Mouse (Mus musculus) cerebellum, postnatal 14 days (tissue): Measurements from ENCODE around the gene Stx1b.
"Not testable (repeated sequence)": the region's sequence is repeated elsewhere in the genome, so short reads cannot be mapped to it uniquely, and the experiment has no call there.

Experiments used
- DNase-seq, 2 experiments: peaks; one replicate each; pipeline ENCODE4 v3.0.0; 2021; ENCODE audit warnings: mixed read lengths in 2 of 2

Gene Stx1b

GRCm38 (mm10) chr7:127776426-127776825 lies 47.9 kb downstream of the Stx1b start, which contains the start of gene Setd1a:
TSS of gene Setd1a (plus strand) at chr7:127776670.
- DNase-seq = peak; percentile 95 to 98

DNA sequence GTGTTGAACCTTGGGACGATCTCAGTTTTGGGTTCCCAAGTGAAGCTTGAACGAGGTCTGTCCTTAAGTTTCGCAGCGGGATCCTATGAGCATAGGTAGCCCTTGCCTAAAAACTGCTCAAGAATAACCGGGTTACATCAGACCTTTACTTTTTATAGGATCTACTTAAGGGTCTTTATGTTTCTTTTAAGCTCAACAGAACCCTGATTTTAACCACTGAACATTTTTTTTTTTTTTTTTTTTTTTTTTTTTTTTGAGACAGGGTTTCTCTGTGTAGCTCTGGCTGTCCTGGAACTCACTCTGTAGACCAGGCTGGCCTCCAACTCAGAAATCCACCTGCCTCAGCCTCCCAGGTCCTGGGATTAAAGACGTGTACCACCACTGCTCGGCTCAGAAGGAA lies 48.5 kb downstream of the Stx1b start:
- not testable (repeated sequence) for DNase-seq

GRCm38 (mm10) chr7:127773664-127774384 lies 50.5 kb downstream of the Stx1b start:
- DNase-seq = peak; percentile 83 to 87

GRCm38 (mm10) chr7:127772557-127772956 lies 51.8 kb downstream of the Stx1b start:
- DNase-seq = no peak

DNA sequence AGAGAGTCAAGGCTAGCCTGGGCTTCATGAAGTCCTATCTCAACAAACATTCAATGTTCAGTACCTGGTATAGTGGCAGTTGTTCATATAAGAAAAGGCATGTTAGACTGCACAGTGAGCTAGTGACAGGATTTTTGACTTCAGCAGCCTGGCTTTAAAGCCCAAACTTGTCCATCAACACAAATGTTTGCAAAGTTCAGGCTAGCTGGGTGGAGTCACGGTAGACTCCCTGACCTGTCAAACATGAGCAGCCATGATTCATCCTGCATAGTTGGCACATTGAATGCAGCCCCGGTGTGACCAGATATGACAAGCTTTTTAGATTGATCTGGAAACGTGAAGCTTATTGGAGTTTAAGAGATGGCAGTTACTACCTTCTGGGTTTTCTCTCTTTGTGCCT lies 52.3 kb downstream of the Stx1b start:
- no peak for DNase-seq

DNA sequence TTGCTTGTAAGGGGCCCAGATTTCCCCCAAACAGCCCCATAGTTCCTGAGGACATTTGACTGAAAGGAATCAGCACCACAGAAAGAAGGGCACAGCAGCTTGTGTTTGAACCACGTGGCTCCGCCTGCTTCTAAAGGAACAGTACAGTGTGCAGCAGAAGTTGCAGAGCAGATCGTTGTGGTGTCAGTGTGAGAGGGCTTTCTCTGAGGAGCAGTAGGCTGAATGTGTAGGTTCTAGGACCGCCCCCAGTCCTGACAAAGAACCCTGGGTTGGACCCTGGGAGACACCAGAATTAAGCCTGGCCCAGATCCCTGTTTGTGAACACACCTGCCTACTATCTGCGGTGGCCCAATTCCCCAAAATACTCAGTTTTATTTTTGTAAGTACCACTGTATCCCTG lies 53.1 kb downstream of the Stx1b start:
- DNase-seq = no peak

GRCm38 (mm10) chr7:127770039-127770905 lies 54.1 kb downstream of the Stx1b start:
- DNase-seq = no peak

- DNase-seq = peak; percentile 80 to 83
Observed at GRCm38 (mm10) chr7:127769651-127770038, 54.7 kb downstream of the Stx1b start, which contains the start of gene Orai3. TSS of gene Orai3 (plus strand) at chr7:127769815.

DNA sequence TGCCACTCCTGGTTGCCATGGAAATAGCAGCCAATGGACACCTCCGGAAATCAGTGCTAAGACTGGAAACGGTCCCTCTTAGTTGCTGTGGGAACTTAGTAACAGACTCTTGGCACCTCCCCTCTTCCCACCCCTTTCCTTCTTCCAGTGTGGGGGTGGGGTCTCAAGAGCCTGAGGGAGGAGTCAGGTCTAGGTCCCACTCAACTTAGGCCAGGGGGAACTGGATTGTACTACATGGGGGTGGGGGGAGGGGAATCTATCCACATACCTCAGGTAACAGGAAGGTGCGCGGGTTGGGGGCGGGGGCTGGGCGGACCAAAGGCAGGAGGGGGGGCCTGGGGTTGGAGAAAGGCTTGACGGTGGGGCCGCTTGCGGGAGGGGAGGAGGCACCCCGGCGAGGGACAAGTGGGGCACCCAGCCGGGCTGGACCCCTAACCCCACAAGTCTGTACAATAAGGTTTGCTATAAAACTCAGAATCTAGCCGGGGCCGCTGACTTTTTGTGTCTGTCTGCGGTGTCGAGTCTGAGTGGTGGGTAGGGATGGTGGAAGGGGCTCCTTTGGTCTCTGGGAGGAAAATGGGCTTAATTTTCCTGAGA lies 55.3 kb downstream of the Stx1b start:
- peak; percentile 96 to 98 for DNase-seq

DNA sequence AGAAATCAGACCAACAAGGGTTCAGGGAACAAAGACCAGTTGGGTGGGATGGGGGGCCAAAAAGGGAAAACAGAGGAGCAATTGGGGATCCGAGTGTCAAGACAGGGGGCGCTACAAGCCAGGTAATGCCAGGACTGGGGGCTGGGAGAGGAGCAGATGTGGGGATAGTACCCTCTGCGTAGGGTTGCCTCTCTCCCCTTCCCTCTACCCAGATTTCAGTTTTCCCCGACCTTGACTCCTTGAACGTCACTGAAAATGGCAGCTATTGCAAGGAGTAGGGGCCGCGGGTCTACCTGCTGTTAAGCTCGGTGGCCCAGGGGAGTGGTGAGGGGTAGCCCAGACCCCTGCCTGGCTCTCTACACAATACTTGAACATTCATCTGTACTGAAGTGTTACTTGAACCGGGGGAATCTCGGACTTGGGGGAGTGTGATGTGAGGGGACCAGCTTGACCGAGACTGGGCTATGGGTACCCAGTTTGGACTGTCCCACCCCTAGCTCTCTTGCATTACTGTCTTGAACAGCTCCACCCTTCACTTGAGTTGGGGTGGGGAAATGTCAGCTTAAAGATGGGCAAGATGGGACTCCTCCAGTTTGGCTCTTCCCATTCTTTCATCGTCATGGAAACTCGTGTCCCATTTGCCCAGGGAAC lies 55.9 kb downstream of the Stx1b start:
- peak in 1 of 2 experiments; percentile 60 for DNase-seq

GRCm38 (mm10) chr7:127767671-127768345 lies 56.5 kb downstream of the Stx1b start:
- peak in 1 of 2 experiments; percentile 54 for DNase-seq

DNA sequence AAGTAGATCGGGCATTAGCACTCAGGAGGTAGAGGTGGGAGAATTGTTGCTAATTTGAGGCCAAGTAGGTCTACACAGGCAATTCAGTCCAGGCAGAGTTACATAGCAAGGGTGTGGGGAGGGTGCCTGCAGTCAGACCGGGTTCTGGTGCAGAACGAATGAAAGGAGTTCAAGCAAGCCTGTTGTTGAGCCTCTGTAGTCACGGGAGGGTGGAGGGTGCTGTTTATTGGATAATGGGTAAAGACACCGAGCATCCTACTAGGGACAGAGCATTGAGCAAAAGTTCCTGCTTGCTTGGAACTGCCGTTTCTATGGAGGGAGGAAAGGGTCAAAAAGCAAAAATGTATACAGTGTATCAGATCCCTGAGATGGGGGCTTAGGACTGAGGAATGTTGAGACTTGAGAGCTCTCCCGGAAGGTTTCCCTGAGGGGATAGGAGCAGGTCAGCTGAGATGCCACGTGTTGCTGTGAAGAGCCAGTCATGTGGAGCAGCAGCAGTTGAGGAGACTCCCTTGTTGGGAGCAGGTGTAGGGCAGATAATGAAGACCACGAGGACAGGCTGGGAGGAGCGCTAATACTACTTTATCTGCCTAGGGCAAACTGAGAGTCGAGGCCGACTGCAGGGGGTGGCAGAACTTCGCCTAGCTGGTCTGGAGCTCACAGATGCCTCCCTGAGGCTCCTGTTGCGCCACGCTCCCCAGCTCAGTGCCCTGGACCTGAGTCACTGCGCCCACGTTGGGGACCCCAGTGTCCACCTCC lies 57.3 kb downstream of the Stx1b start:
- no peak for DNase-seq

DNA sequence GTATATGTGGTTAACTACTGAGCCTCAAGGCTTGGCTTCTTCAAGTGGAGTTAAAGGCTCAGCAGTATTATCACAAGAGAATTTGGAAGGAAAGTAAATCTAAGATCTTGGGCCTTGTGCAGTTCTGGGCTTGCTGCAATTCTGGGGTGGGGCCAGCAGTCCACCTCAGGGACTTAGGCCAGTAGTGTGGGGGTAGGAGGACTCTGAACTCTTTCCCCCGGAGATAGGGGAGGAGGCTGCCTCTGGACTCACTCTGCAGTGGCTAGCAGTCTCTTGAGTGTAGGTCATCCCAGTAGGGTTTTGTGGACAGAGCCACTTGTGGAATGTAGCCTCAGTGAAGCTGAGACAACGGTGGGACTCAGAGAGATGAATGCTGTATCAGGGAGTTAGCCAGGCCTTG lies 58.6 kb downstream of the Stx1b start:
- no peak for DNase-seq

- DNase-seq = no peak
Observed at GRCm38 (mm10) chr7:127763642-127764041, 60.7 kb downstream of the Stx1b start.

- DNase-seq = peak; percentile 84 to 85
Observed at GRCm38 (mm10) chr7:127761026-127761425, 63.3 kb downstream of the Stx1b start.

DNA sequence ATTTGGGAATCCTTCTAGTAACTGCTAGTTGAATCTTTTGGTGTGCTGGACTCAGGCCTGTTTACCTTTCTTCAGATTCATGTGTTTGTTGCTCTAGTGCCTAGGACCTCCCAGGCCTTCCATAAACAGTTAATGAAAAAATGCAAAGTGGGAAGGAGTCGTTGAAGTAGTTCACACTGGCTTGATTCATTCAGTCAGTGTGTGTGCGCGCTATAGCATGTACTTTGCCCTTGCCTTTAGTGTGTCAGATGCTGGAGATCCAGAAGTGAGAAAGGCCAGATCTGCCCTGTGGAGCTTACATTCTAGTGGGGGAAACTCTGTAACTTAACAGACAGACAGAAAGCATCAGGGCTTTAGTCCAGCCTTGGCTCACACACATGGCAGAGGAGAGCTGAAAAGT lies 63.9 kb downstream of the Stx1b start:
- DNase-seq = no peak

- DNase-seq = no peak
Observed at GRCm38 (mm10) chr7:127759716-127760115, 64.6 kb downstream of the Stx1b start.
